Mouse (Mus musculus) hindbrain, embryonic 11.5 days (tissue): ENCODE results near the gene Itsn1. TPM values are rescaled to one million over a fixed set of nuclear protein-coding genes. Genes with fewer than 3 reads are reported as not detected.

Experiments used
- ATAC-seq: fragments of 200-750 bp; cut with Nextera tagmentation; 2 replicates; pipeline ENCODE4 v1.8.0; 2017; ENCODE audit warnings: mild to moderate bottlenecking, moderate TSS enrichment, moderate library complexity; ENCODE audit not compliant: low FRiP score
- DNase-seq: peaks from one replicate; pipeline ENCODE4 v3.0.0-alpha.2; 2015; ENCODE audit warnings: low spot score
- H3K27ac ChIP-seq: fragments of 300-500 bp; sonication (generic); 2 replicates; pipeline ENCODE4 v1.5.1; 2014; ENCODE audit warnings: mild to moderate bottlenecking, low read depth, low read length
- H3K27me3 ChIP-seq: fragments of 300-500 bp; sonication (generic); 2 replicates; pipeline ENCODE4 v1.6.1; 2014; ENCODE audit warnings: mild to moderate bottlenecking, low read length, moderate library complexity, mixed read lengths; ENCODE audit not compliant: control insufficient read depth, insufficient read depth
- H3K36me3 ChIP-seq: fragments of 300-500 bp; sonication (generic); 2 replicates; pipeline ENCODE4 v1.6.1; 2014; ENCODE audit warnings: mild to moderate bottlenecking, low read length, moderate library complexity, mixed read lengths; ENCODE audit not compliant: control insufficient read depth, insufficient read depth
- H3K4me1 ChIP-seq: fragments of 300-500 bp; sonication (generic); replicated peaks from 2 replicates; pipeline ENCODE4 v1.6.1; 2014; ENCODE audit warnings: low read length, mixed read lengths; ENCODE audit not compliant: control insufficient read depth, insufficient read depth
- H3K4me2 ChIP-seq: fragments of 300-500 bp; sonication (generic); replicated peaks from 2 replicates; pipeline ENCODE4 v1.6.1; 2014; ENCODE audit warnings: mild to moderate bottlenecking, low read depth, low read length
- H3K4me3 ChIP-seq: fragments of 300-500 bp; sonication (generic); 2 replicates; pipeline ENCODE4 v1.5.1; 2014; ENCODE audit warnings: low read depth, low read length
- H3K9ac ChIP-seq: fragments of 300-500 bp; sonication (generic); 2 replicates; pipeline ENCODE4 v1.6.1; 2014; ENCODE audit warnings: low read depth, low read length
- H3K9me3 ChIP-seq: fragments of 300-500 bp; sonication (generic); 2 replicates; pipeline ENCODE4 v1.6.1; 2016; ENCODE audit warnings: low read length; ENCODE audit not compliant: control insufficient read depth
- WGBS: fragments of 180-500 bp; shearing (Covaris S2); extraction: QIAGEN DNeasy Blood & Tissue Kit; methylation state at CpG from one replicate; pipeline ENCODE4 v1.1.7; 2014; 5-methylcytosine and 5-hydroxymethylcytosine counted together
- polyA plus RNA-seq: library from polyadenylated mRNA; unstranded; fragments of >200 nt; fragmentation: Nextera tagmentation; extraction: Ambion mirVana; gene quantifications from 2 replicates; pipeline ENCODE4 v1.2.1, GENCODE M21; 2014

The Itsn1 gene
- polyA plus RNA-seq, 1 experiment from 2014 or later = 61.1 TPM

DNA sequence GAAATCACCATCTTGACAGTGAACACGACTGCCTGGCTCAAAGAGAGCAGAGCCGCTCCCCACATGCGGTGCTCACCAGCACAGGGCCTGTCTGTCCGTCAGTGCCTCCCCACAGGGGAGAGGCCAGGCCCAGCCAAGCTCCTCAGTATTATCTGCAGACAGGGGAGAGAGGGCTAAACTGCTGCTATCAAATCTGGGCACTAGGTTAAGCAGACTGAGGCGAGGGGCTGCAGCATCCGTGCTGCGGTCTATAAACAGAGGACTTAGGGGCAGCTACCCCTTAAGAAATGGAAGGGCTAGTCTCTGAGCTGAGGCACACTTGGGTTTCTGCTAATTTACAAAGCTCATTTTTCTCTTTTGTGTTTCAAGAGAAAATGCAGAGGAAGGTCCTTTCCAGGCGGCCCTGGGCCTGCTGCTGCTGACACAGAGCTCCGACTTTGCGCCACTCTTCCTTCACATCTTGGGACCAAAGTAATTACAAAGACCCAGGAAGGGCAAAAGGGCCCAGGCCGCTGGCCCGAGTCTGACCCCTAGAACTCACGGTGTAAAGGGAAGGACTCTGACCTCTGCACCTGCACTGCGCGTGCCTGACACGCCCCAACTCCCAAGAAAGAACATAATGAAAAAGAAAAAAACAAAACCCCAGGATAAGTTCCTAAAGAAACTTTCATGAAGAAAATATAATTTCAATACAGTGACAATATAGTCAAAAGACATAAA, 199.0 kb downstream of the Itsn1 start:
- Histone ChIP-seq H3K9ac (no peak overlapping the region), H3K27ac (no peak overlapping the region), H3K4me2 (no peak overlapping the region), H3K27me3 (no peaks in the 10 kb centered on the region), H3K9me3 (no peaks in the 10 kb centered on the region), H3K36me3 (peaks cover 22% of the 10 kb centered on the region; the same call in 1 of the 2 replicates), H3K4me3 (no peak overlapping the region), H3K4me1 (no peaks in the 10 kb centered on the region)
- no peak for DNase-seq
- 83% methylated on average over 16 of the region's 16 CpGs for WGBS
- ATAC-seq = no peak

DNA sequence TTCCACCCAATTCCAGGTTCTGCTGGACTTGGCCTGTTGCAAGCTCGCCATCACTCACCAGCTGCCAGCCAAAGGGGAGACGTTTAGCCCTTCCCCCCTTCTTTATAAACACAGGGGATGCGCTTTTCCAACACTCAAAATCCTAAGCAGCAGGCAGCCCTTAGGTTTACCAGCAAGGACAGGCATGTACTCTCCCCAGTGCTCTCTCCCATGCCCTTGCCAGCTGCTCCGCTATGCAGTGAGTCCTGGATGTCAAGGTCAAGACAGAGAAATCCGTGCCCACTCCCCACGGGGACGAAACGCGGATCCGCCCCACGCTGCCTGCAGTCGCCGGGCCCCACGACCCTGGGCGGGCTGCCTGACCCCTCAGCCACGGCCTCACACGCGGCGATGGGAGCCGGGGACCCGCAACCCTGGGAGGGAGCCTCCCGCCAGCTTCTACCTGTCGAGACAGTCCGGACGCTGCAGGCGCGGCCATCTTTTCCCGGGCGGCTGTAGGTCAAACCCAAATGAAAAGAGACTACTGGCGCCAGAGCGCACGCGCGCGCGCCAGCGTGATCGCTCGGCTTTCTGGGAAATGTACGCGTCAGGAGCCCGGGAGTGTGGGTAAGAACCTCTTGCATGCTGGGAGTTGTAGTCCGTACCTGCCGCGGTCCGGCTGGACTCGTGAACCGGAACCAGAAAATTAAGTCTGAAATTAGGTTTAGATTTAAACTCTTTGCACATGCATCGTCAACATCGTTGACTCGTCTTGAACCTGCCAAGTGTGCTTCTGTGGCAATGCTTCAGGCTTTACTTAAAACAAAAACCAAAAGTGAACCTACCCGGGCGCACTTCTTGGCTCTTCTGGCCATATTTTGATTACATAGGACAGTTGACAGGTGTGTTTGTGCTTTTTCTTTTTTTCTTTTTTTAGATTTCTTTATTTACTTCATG, 202.3 kb downstream of the Itsn1 start:
- no peaks in the 10 kb centered on the region for H3K4me1 ChIP-seq
- H3K4me3 ChIP-seq = peak overlapping the region; percentile 92
- peak; percentile 95 for ATAC-seq
- peak overlapping the region; percentile 45 for H3K4me2 ChIP-seq
- H3K27ac ChIP-seq = peak overlapping the region; percentile 80
- H3K9me3 ChIP-seq = no peaks in the 10 kb centered on the region
- WGBS = under 1% methylated on average over 53 of the region's 53 CpGs
- peak; percentile 97 for DNase-seq
- H3K9ac ChIP-seq = peak overlapping the region; percentile 96
- H3K36me3 ChIP-seq = peaks cover 5% of the 10 kb centered on the region; the same call in 1 of the 2 replicates
- no peaks in the 10 kb centered on the region for H3K27me3 ChIP-seq

DNA sequence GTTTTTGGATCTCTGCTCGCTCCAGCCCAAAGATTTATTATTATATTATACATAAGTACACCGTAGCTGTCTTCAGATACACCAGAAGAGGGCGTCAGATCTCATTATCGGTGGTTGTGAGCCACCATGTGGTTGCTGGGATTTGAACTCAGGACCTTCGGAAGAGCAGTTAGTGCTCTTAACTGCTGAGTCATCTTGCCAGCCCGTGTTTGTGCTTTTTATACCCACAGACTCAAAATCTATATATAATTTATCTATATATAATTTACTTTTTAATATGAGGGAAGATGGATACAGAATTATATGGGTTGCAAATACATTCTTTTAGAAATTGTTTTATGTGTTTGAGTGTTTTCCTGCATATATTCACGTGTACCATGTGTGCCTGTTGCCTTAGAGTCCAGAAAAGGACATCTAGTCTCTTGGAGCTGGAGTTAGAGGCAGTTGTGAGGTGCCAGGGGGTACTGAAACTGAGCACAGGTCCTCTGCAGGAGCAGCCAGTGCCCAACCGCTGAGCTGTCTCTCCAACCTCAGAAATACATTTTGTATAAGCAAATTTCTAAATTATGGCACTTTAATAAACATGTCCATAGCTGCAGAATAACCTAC, 203.1 kb downstream of the Itsn1 start:
- peak overlapping the region; percentile 92 for H3K4me3 ChIP-seq
- 55% methylated on average over 8 of the region's 8 CpGs for WGBS
- 0 out of 2 replicates have a peak, but pooled peaks cover 5% of the 10 kb centered on the region for H3K36me3 ChIP-seq
- no peak overlapping the region for H3K27ac ChIP-seq
- H3K4me1 ChIP-seq = no peaks in the 10 kb centered on the region
- no peak for DNase-seq
- H3K9me3 ChIP-seq = no peaks in the 10 kb centered on the region
- no peak for ATAC-seq
- H3K27me3 ChIP-seq = no peaks in the 10 kb centered on the region
- H3K9ac ChIP-seq = no peak overlapping the region
- H3K4me2 ChIP-seq = peak overlapping the region; percentile 43; the same call in 1 of the 2 replicates

DNA sequence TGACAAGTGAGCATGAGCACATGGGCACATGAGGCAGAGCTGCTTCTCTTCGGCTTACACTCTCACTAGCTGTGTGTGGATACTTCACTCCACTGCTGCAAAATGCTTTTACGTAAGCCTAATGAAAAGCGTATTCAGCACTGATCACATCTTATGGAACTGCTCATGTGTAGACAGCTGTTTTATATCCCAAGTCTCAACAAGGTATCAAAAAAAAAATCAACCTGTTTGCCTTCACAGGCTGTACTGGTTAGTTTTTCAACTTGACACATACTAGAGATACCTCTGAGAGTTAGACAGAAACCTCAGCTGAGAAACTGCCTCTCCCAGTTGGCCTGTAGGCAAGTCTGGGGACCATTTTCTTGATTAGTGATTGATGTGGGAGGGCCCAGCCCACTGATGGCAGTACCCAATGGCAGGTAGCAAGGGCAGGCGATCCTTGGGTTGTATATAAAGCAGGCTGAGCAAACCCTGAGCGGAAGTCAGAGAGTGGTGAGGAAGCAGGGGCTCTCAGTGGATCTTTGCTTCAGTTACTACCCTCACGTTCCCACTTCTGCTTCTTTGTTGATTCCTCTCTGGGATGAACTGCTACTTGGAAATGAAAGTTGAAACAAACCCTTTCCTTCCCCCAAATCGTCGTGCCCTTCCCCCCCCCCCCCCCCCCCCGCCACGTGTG, 203.9 kb downstream of the Itsn1 start:
- H3K4me1 ChIP-seq = no peaks in the 10 kb centered on the region
- H3K9ac ChIP-seq = no peak overlapping the region
- H3K27ac ChIP-seq = no peak overlapping the region
- ATAC-seq (no peak), DNase-seq (no peak)
- H3K36me3 ChIP-seq = 0 out of 2 replicates have a peak, but pooled peaks cover 5% of the 10 kb centered on the region
- H3K4me2 ChIP-seq = no peak overlapping the region
- no peaks in the 10 kb centered on the region for H3K9me3 ChIP-seq
- WGBS = 64% methylated on average over 8 of the region's 10 CpGs
- H3K4me3 ChIP-seq = no peak overlapping the region
- H3K27me3 ChIP-seq = no peaks in the 10 kb centered on the region

DNA sequence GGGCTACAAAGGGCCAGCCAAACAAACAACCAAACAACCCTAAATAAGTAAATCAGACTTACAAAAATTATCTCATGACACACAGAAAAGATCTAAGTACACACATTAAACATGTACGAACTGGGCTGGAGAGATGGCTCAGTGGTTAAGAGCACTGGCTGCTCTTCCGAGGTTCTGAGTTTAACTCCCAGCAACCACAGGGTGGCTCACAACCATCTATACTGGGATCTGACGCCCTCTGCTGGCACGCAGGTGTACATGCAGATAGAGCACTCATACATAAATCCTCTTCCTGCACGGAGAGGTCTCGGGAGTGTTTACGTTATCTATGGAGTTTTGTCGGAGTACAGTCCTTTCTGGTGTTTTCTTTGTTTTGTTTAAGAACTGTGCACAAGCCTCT, 206.0 kb downstream of the Itsn1 start:
- Histone ChIP-seq H3K4me3 (no peak overlapping the region), H3K36me3 (no peaks in the 10 kb centered on the region), H3K27ac (no peak overlapping the region), H3K9me3 (no peaks in the 10 kb centered on the region), H3K9ac (no peak overlapping the region), H3K4me1 (no peaks in the 10 kb centered on the region), H3K27me3 (no peaks in the 10 kb centered on the region), H3K4me2 (no peak overlapping the region)
- DNase-seq = peak; percentile 41
- no peak for ATAC-seq
- WGBS = 44% methylated on average over 8 of the region's 8 CpGs

DNA sequence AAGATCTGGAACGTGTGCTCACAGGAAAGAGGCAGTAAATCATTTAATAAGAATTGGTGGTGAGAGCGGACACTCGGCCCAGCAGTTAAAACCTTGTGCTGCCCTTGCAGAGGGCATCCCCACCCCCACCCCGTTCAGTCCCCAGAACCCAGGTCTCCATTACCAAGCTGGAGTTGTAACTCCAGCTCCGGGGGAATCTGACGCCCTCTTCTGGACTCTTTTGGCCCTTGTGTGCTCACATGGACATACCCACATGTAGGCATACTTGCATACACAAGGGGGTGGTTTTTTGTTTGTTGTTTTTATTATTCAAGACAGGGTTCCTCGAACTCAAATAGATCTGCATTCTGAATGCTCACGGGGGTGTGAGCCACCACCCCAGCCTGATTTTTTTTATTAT, 206.6 kb downstream of the Itsn1 start:
- no peaks in the 10 kb centered on the region for H3K4me1 ChIP-seq
- H3K4me2 ChIP-seq = no peak overlapping the region
- H3K27ac ChIP-seq = no peak overlapping the region
- WGBS = 68% methylated on average over 8 of the region's 8 CpGs
- no peak overlapping the region for H3K4me3 ChIP-seq
- ATAC-seq (no peak), DNase-seq (no peak)
- no peak overlapping the region for H3K9ac ChIP-seq
- H3K9me3 ChIP-seq = no peaks in the 10 kb centered on the region
- H3K27me3 ChIP-seq = no peaks in the 10 kb centered on the region
- H3K36me3 ChIP-seq = no peaks in the 10 kb centered on the region

DNA sequence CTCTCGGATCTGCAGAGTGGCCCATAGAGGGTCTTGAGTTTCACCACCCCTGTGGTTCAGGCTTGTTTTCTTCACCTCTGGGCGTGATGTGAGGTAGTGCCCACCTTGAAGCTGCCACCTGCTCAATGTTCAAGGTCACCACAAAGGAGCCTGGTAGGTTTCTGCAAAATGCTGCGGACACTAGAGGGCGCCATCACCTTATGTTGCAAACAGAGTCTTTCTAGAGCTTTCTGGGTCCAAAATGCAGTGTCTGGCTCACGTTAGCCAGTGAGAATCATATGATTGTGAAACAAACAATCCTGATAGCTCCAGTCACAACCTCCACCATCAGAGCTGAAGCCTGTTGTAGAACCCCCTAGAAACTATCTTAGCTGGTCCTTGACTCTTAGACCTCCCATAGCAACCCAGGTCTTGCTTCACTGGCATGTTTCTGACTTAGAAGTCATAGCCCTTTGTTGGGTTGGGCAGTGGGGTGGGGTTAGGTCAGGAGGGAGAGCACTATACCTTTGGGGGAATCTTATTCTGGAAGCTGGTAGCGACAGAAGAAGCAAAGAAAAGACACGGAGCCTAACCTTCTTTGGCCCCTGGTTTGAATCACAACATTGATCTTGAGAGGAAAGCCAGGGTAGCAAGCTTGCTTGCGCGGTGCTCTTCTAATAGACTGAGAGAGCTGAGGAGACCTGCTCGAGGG, 207.4 kb downstream of the Itsn1 start:
- Histone ChIP-seq H3K36me3 (no peaks in the 10 kb centered on the region), H3K27me3 (no peaks in the 10 kb centered on the region), H3K9ac (no peak overlapping the region), H3K4me3 (no peak overlapping the region), H3K27ac (no peak overlapping the region), H3K9me3 (no peaks in the 10 kb centered on the region), H3K4me1 (no peaks in the 10 kb centered on the region), H3K4me2 (no peak overlapping the region)
- 50% methylated on average over 10 of the region's 10 CpGs for WGBS
- DNase-seq (peak; percentile 91), ATAC-seq (no peak; the same call in 1 of the 2 replicates)

DNA sequence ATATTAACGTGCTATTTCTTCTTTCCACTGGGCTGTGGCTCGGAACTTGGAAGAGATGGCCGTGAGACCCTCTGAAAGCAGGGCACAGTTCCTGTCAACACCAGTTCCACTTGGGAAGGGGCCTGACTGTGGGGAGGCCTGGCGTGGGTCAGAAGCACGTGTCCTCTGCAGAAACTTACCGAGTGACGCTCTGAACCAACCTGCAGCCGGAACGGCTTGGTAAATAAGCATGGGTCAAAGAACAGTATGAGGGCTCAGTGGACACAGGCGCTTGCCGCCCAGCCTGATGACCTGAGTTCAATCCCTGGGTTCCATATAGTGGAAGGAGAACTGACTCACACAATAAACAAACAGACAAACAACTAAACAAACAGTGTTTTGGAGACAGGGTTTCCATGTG, 208.2 kb downstream of the Itsn1 start:
- no peaks in the 10 kb centered on the region for H3K9me3 ChIP-seq
- H3K27ac ChIP-seq = no peak overlapping the region
- DNase-seq = no peak
- no peaks in the 10 kb centered on the region for H3K36me3 ChIP-seq
- H3K4me2 ChIP-seq = no peak overlapping the region
- no peak for ATAC-seq
- 83% methylated on average over 11 of the region's 11 CpGs for WGBS
- no peak overlapping the region for H3K9ac ChIP-seq
- H3K4me1 ChIP-seq = no peaks in the 10 kb centered on the region
- H3K4me3 ChIP-seq = no peak overlapping the region
- H3K27me3 ChIP-seq = no peaks in the 10 kb centered on the region
